Mouse (Mus musculus) ES-Bruce4 (cell line): ENCODE results near the gene Magi2.

Experiments
- CTCF ChIP-seq: IDR thresholded peaks from one replicate; pipeline ENCODE4 v1.8.1; 2011; ENCODE audit warnings: low read depth, low read length
- EP300 ChIP-seq: IDR thresholded peaks from 2 replicates; pipeline ENCODE4 v1.6.1; 2011; ENCODE audit warnings: low read depth, low read length; ENCODE audit not compliant: insufficient read depth

DNA sequence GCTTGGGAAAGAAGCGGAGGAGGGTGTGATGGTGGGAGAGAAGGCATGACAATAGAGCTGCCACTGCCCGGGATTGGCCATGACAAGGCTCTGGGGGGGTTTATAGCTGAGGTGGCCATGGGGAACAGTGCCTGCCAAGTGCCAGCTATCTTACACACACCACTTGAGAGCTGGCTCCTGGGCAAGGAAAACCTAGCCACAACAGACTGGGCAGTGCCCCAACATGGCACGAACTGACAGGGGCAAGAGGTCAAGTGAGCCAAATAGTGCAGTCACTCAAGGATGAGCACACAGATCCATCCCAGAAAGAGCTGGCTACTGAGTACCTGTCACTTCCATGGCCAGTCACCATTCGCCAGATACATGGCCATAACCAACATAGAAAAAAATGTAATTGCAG, 1179.8 kb downstream of the Magi2 start:
- TF ChIP-seq CTCF (no peak), EP300 (no peak)
